Mouse (Mus musculus) C2C12 (cell line): ENCODE data around the gene Gm11444. TPM values are rescaled to one million over a fixed set of nuclear protein-coding genes. Genes with fewer than 3 reads are reported as not detected.

Experiments used
- H3K27me3 ChIP-seq: one replicate; pipeline ENCODE4 v1.6.1; 2011; ENCODE audit not compliant: control insufficient read depth, insufficient read depth, insufficient read length
- H3K36me3 ChIP-seq: one replicate; pipeline ENCODE4 v1.6.1; 2011; ENCODE audit not compliant: control insufficient read depth, insufficient read depth
- H3K4me3 ChIP-seq: one replicate; pipeline ENCODE4 v1.5.1; 2011; ENCODE audit warnings: mild to moderate bottlenecking, control low read depth; ENCODE audit not compliant: poor library complexity, insufficient read depth, severe bottlenecking
- H3K79me2 ChIP-seq: one replicate; pipeline ENCODE4 v1.6.1; 2011; ENCODE audit not compliant: control insufficient read depth, insufficient read depth
- H3K79me3 ChIP-seq: one replicate; pipeline ENCODE4 v1.6.1; 2011; ENCODE audit warnings: low read depth, control low read depth
- H3ac ChIP-seq: one replicate; pipeline ENCODE3; 2011; ENCODE audit warnings: low read depth; ENCODE audit not compliant: control insufficient read depth, insufficient read length
- CEBPB ChIP-seq: IDR thresholded peaks from one replicate; pipeline ENCODE4 v1.6.1; 2011; ENCODE audit warnings: low read depth, mild to moderate bottlenecking, control low read depth, moderate library complexity
- CTCF ChIP-seq: IDR thresholded peaks from one replicate; pipeline ENCODE4 v1.5.1; 2011; ENCODE audit not compliant: control insufficient read depth, insufficient read depth, insufficient read length
- FOSL1 ChIP-seq: IDR thresholded peaks from one replicate; pipeline ENCODE4 v1.8.0; 2011; ENCODE audit warnings: mild to moderate bottlenecking, low read length; ENCODE audit not compliant: poor library complexity, insufficient read depth, severe bottlenecking
- MAX ChIP-seq: IDR thresholded peaks from one replicate; pipeline ENCODE4 v1.6.1; 2011; ENCODE audit warnings: mild to moderate bottlenecking, control low read depth
- MYOD1 ChIP-seq: IDR thresholded peaks from one replicate; pipeline ENCODE4 v1.6.1; 2011; ENCODE audit warnings: low read depth; ENCODE audit not compliant: control insufficient read depth, insufficient read length
- MYOG ChIP-seq: IDR thresholded peaks from one replicate; pipeline ENCODE4 v1.6.1; 2011; ENCODE audit not compliant: control insufficient read depth, insufficient read length; ENCODE audit errors: extremely low read depth
- USF1 ChIP-seq: IDR thresholded peaks from one replicate; pipeline ENCODE4 v1.6.1; 2011; ENCODE audit warnings: low read depth, mild to moderate bottlenecking, control low read depth, moderate library complexity
- polyA plus RNA-seq: library from polyadenylated mRNA; unstranded; fragments of >200 nt; fragmentation: generic; extraction: Trizol; gene quantifications from one replicate; pipeline ENCODE4 v1.2.1, GENCODE M21; 2012; ENCODE audit warnings: missing spikeins

The Gm11444 gene
- polyA plus RNA-seq, 1 experiment = not detected

GRCm38 (mm10) chr11:85811676-85812075, 38.5 kb downstream of the Gm11444 start:
- H3K36me3 ChIP-seq = no peaks in the 10 kb centered on the region
- TF ChIP-seq MYOD1 (no peak), FOSL1 (no peak), MYOG (no peak), CEBPB (no peak), MAX (no peak), USF1 (no peak), CTCF (no peak)
- no peaks in the 10 kb centered on the region for H3K79me2 ChIP-seq
- H3K27me3 ChIP-seq = no peaks in the 10 kb centered on the region
- no peak overlapping the region for H3K4me3 ChIP-seq
- no peak overlapping the region for H3ac ChIP-seq
- no peaks in the 10 kb centered on the region for H3K79me3 ChIP-seq

DNA sequence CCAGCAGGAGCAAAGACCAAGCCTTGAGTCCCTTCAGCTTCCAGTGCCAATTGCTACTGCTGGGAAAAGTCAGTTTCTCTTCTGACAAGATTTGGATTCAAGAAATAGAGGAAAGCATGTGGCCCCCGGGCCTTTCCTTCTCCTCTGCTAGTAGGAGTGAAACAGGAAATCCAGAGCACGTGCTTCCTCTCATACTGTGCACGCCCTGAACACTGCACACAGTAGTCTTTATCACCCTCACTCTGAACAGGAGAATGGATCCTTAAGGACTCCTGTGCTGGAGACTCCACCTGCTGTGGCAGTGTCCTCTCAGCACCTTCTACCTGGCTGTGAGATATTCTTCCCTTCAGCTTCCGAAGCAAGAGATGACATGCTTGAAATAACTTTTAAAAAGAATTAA, 38.9 kb downstream of the Gm11444 start:
- Histone ChIP-seq H3K79me3 (no peaks in the 10 kb centered on the region), H3K4me3 (no peak overlapping the region), H3K27me3 (no peaks in the 10 kb centered on the region), H3K79me2 (no peaks in the 10 kb centered on the region), H3K36me3 (no peaks in the 10 kb centered on the region), H3ac (no peak overlapping the region)
- TF ChIP-seq CEBPB (no peak), FOSL1 (no peak), CTCF (no peak)

DNA sequence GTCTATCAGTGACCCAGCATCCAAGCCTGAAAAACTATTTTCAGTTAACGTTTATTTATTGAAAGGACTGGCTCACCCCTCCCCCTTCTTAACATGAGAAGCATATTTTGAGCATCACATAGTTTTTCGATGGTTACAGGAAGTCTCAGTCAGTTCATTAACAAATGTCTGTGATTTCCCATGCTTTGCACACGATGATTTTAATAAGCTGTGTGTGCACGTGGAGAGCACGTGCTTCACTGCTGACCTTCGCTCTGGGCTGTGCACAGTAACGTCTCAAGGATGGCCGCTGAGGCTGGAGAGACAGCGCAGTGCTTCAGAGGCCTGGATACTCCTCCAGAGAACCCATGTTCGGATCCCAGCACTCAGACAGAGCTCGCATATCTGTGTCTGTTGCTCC, 42.8 kb downstream of the Gm11444 start:
- TF ChIP-seq MYOD1 = no peak
- TF ChIP-seq CTCF = no peak
- TF ChIP-seq FOSL1 = no peak
- no peak for TF ChIP-seq USF1
- no peak for TF ChIP-seq MAX
- no peak for TF ChIP-seq MYOG
- no peak for TF ChIP-seq CEBPB
- no peaks in the 10 kb centered on the region for H3K79me3 ChIP-seq
- H3K36me3 ChIP-seq = no peaks in the 10 kb centered on the region
- no peaks in the 10 kb centered on the region for H3K79me2 ChIP-seq
- H3ac ChIP-seq = no peak overlapping the region
- no peaks in the 10 kb centered on the region for H3K27me3 ChIP-seq
- no peak overlapping the region for H3K4me3 ChIP-seq

- Histone ChIP-seq H3ac (no peak overlapping the region), H3K36me3 (no peaks in the 10 kb centered on the region), H3K4me3 (no peak overlapping the region), H3K27me3 (no peaks in the 10 kb centered on the region), H3K79me3 (no peaks in the 10 kb centered on the region), H3K79me2 (no peaks in the 10 kb centered on the region)
- TF ChIP-seq CTCF (no peak), MYOG (no peak), MYOD1 (no peak), USF1 (no peak), MAX (no peak), CEBPB (no peak), FOSL1 (no peak)
Observed at GRCm38 (mm10) chr11:85805779-85806178, 44.4 kb downstream of the Gm11444 start.

- no peaks in the 10 kb centered on the region for H3K36me3 ChIP-seq
- H3ac ChIP-seq = no peak overlapping the region
- H3K27me3 ChIP-seq = no peaks in the 10 kb centered on the region
- H3K79me2 ChIP-seq = no peaks in the 10 kb centered on the region
- no peak overlapping the region for H3K4me3 ChIP-seq
- H3K79me3 ChIP-seq = no peaks in the 10 kb centered on the region
- no peak for TF ChIP-seq USF1
- no peak for TF ChIP-seq FOSL1
- no peak for TF ChIP-seq CEBPB
- no peak for TF ChIP-seq CTCF
- TF ChIP-seq MAX = no peak
- no peak for TF ChIP-seq MYOD1
- no peak for TF ChIP-seq MYOG
Observed at GRCm38 (mm10) chr11:85804048-85804447, 46.1 kb downstream of the Gm11444 start.

- Histone ChIP-seq H3ac (no peak overlapping the region), H3K79me2 (no peaks in the 10 kb centered on the region), H3K36me3 (no peaks in the 10 kb centered on the region), H3K27me3 (no peaks in the 10 kb centered on the region), H3K4me3 (no peak overlapping the region), H3K79me3 (no peaks in the 10 kb centered on the region)
- TF ChIP-seq USF1 (no peak), FOSL1 (no peak), MAX (no peak), MYOD1 (no peak), CTCF (no peak), CEBPB (no peak), MYOG (no peak)
Observed at GRCm38 (mm10) chr11:85800380-85800779, 49.8 kb downstream of the Gm11444 start.
